Mouse (Mus musculus) lung, adult 18-20 months (tissue): ENCODE measurements around the gene Ogfr.

Source experiments
- DNase-seq, 2 experiments: peaks; one replicate each; pipeline ENCODE4 v3.0.0; 2022; ENCODE audit warnings: mixed read lengths in 2 of 2

Gene Ogfr

DNA sequence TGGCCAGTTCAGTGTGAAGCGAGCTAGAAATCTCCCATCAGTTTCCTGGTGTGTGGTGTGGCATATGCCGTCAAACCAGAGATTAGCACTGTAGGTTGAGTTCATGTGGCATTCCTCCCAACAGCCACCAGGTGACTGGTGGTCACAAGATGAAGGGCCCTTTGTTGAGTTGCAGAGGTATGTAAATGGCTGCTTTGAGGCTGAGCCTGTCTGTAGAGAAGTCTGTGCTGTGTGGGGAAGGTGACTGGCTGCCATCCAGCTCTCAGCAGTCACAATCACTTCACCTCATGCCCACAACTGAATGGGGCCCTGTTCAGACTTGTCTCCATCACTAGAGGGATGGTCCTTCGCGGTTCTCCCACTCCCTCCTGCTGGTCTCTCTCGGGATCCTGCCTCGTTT is 15.7 kb downstream of the Ogfr start:
- DNase-seq = no peak

DNA sequence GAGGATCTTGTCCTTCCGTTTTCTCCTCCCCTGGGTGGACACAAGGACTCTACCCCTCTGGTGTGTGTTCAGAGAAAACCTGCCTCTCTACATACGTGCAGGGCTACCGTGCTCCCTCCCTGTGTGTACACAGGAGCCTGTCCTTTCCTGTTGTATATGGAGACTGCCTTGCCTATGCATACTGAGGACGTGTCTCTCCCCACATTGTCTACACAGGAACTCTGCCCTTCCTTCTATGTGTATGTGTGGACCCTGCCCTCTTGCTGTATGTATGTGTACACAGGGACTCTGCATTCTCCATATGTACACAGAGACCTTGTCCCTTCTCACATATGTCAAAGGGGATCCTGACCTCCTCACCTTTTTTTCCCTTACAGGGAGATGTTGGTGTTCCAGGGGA is 21.2 kb downstream of the Ogfr start:
- DNase-seq = no peak

DNA sequence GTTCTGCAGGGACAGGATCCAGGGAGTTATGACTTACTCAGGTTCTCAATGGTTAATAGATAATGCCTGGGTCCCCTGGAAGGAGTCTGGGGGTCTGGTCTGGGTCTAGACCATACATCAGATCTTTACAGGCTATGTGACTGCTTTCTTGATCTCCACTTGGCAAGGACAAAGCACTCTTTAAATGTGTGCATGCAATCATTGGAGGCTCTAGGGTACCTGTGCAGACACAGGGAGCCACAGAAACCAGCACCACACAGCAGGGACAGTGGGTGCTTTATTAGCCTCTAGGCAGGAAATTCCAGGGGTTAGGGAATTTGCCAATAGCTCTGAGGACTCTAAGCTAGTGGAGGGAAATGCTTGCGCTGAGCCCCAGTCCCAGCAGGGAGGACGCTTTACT is 22.8 kb downstream of the Ogfr start:
- no peak for DNase-seq

DNA sequence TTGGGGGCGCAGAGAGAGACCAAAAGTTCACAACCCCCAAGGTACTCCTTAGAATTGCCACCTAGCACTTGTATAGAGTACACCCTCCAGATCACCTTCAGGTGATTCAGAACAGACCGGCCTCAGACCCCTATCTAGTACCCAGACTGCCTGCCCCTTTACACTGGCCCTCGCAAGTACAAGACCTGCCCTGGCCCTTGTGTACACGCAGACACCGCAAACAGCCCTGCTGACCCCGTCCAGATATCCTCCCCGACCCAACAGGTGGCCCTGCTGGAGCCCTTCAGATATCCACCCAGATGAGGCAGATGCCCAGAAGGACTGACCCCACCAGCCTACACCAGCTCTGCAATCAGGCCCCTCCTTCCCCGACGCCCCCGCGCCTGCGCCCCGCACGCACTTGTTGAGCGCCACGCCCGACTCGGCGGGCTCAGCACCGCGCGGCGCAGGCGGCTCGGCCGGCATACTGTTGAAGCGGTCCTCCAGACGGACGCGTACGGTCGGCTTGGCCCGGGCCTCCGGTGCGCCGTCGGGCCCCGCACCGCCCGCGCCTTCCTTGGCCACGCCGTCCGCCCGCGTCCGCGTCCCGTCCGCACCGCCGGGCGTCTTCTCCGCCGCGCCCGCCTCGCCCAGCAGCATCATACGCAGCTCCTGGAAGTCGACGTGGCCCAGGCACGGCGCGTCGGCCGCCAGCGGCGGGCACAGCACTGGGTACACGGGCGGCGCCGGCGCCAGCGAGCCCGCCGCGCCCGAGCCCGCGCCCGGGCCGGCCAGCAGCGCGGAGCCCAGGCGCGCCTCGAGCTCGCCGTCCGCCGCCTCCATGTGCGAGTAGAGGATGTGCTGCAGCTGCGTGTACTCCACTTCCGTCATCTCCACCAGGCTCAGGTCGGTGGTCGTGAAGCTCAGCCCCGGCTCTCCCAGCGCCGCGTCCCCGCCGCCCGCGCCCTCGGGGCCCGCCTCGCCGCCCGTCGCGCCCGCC is 52.8 kb downstream of the Ogfr start:
- DNase-seq = no peak

DNA sequence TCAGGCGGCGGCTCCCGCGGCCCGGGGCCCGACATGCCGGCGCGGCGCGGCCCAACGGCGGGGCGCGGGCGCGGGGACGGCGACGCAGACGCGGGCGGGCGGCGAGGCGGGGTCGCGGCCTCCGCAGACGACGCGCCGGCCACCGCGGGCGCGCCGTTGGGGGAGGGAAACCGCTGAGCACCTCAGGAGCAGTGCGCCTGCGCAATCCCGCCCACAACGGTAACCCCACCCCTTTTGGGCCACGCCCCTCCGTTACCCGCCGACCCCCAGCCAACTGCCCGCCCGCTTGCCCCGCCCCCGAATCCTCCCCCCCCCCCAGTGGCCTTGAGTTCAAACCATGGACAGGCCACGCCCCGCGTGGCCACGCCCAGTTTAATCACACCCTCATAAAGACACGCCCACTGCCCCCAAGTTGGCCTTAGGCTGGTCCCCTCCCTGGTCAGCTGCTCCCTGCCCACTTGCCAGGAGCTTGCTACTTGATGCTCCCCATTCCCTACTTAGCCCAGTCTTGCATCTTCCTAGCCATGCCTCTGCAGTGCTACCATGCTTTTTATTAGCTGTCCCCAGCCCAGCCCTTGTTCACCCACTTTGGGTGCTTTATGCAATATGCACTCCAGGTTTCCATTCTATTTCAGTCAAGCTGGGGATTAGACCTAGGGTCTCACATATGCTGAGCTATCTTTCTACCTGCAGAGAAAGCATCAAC is 53.7 kb downstream of the Ogfr start, which contains the start of gene Tcfl5:
TSS of gene Tcfl5 (minus strand) at position 154 of the 706 bp plus-strand sequence.
- DNase-seq = no peak

DNA sequence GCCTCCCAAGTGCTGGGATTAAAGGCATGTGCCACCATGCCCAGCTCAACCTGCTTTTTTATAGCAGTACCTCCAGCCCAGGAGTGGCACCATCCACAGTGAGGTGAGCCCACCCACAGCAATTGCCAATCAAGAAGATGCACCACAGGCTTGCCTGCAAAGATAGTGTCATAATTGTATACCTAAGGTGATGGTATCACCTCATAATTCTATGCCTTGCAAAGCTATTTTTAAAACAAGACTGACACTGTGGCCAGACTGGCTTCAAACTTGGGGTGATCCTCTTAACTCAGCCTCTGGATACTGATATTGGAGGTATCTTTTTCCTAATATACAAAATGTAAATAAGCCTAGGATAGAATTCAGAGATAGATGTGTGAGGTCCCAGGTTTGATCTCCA is 54.6 kb downstream of the Ogfr start:
- no peak for DNase-seq
